Mouse (Mus musculus) frontal cortex, postnatal 25 days (tissue): ENCODE data around the gene Bicc1.
"Not testable (repeated sequence)": the region's sequence is repeated elsewhere in the genome, so short reads cannot be mapped to it uniquely, and the experiment has no call there.

Experiments used
- DNase-seq, 2 experiments: peaks; one replicate each; pipeline ENCODE4 v3.0.0; 2022; ENCODE audit warnings: low spot score in 2 of 2

The Bicc1 gene

DNA sequence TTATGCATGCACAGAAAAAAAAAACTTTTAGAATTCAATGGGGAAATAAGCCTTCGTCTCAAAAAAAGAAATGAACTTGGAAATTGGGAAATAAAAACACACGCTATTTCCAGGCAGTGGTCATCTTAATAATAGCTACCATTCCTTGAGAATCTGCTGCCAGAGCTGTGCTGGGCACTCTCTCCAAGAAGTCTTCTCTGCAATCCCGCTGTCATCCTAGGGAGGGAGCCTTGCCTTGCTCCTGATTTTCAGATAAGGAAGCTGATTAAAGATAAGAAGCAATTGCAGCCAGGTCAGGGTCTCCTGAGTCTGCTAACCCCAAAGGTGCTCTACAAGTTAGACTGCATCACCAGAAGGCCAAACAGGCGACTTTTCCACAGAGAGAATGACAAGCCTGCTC lies 161.4 kb downstream of the Bicc1 start:
- peak; percentile 20 to 25 for DNase-seq

DNA sequence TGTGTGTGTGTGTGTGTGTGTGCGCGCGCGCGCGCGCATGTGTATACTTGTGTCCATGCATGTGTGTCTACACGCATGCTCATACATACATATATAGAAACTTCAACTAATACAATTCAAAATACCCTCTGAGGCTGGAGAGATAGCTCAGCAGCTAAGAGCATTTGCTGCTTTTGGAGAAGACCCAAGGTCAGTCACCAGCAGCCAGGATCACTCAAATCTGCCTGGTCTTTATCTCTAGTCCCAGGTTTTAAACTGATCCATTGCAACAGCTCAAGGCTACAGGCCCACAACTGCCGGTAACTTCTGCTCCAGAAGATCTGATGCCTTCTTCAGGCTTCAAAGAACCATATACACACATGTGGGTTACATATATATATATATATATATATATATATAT lies 163.4 kb downstream of the Bicc1 start:
- DNase-seq: no peak

DNA sequence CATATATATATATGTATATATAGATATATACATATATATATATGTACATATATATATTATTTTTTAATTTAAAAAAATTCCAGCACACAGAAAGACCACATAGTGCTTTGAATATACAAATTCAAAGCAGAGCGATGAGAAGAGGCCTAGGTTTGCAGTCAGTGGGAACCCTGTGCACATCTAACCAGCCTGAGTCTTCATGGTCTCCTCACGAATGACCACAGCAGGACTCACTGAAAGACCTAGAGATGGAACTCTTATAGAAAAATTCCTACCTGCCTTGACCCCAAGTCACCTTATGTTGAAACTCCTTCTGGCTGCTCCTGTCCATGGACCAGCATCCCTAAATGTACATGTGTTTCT lies 165.4 kb downstream of the Bicc1 start:
- DNase-seq: no peak

DNA sequence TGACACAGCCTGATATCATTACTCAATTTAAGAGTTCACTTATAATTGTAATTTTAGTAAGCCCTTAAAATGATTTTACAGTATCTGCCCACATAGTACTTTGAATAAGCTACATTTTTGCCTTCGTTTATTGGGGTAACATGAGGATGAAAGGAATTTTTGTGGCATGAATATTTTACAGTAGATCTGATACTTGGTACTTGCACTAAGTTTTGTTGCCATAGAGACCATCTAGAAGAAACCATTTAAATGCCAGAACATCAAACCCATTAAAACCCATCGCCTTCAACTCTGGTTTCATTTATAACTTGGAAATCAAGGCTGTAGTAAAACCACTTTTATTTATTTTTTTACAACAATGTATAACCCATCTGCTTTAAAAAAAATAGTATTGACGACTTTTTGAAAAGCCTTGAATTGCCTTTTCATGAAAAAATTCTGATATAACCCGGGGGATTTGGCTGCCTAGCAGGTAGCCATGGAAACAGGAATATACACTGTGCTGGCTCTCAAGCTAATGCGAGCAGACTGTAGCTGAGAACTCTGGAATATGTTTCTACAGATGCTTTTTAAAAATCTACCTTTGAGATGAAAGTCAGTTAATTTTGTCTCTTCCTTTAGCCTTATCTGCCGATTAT lies 165.9 kb downstream of the Bicc1 start:
- no peak for DNase-seq

DNA sequence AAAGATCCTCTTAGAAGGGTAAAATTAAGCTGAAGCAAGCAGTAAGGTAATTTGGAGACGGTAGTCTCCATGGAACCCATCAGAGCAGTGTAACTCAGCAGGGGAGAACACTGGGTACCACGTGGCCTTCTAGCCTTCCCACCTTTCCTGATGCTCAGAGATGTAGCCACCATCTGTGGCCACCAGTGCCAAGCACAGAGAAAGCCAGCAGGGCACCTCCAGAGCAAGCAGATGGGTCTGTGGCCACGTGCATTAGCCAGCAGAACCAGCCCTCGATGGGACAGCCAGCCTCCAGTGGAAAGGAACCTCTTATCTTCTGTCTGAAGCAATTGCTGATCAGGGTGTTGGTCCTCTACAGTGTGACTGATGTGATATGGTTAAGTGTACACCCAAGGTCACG lies 172.1 kb downstream of the Bicc1 start:
- DNase-seq: no peak

DNA sequence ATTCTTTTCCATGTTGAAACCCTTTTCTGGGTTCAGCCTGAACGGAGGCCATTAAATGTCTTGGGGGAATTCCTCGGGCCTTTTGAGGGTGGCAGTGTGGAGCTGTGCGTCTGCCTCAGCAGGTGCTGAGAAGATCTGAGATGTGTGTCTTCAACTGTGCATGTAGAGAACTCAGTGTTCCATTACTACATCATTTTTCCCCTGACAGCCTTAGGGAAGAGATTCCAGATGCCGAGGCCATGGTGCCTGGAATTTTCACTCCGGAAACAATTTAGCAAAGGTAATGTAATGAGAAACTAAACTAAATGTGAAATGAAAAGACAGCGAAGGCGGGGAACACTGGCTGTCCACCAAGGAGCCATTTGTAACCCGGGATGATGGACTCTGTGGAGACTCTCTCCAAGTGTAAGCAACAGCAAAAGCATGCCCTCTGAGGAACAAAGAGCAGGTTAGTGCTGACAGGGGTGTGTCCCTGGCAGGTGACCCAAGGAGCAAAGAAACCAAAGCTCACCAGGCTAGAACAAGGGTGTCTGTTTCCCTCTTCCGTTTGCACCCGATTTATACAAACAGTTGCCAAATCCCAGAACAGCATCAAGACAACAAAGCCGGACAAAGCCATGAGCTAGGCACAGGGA lies 176.3 kb downstream of the Bicc1 start:
- DNase-seq: no peak

DNA sequence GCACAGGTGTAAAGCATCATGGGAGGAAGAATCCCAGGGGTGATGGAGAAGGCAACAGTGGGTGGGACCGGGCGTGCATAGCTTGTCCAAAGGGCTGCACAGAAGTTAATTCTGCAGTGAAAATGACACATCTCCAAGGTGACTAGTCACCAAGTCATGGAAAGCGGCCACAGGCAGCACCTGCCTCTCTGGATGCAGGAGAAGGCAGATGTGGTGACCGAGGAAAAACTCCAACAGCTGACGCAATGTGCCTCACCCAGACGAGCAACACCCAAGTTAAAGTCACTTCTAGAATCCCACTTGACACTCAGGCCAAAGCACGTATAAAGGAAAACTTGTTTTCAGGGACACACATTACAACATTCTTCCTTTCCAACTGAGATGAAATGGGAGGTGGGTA lies 177.3 kb downstream of the Bicc1 start:
- no peak for DNase-seq

DNA sequence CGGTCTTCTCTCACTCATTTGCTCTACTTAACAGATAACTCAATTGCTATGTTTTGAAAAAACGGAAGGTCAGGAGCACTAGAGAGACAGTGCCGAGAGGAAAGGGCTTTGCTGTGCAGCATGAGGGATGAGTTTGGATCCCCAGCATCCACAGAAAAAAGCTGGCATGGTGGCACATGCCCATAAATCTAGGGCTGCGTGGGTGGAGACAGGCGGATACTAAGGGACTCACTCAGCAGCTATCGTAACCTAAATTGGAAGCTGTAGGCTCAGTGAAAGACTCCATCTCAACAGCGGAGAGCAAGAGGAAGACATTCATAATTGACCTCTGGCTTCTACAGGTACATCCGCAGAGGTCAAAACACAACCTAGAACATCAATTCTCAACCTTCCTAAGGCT lies 179.8 kb downstream of the Bicc1 start:
- DNase-seq: no peak

DNA sequence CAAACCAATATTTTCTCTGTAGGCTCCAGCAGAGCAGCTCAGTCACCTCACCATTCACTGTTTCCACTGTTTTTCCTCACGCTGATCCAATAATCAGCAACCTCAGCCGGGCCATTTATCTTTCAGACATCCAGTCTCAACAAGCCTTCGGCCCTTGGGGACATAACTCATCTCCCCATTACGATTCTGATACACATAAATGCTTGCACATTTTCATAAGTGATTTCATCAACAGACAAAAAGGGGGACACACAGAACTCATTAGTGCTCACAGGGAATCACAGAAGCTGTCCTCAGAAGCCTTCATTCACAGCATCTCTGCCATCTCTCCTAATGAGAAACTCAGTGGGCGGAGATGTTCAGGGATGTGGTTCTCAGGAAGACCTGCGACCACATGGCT lies 182.4 kb downstream of the Bicc1 start:
- DNase-seq: no peak

DNA sequence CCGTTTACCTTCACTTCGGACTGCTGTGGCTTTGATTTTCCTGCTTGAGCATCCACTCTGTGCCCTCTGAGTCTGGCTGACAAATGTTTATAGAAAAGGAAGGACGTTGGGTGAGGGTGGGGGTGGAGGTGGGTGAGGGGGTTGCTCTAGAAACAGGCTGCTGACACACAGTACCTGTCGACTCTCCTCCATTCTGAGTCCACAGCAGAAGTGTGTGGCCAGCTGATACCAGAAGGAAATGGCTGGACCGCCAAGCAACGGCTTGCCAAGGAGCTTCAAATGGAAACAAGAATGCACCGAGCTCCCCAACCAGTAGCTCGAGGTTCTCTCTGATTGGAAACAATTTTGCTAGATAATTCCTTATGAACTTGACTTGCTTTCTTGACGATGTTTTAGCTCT lies 182.9 kb downstream of the Bicc1 start:
- DNase-seq: no peak

DNA sequence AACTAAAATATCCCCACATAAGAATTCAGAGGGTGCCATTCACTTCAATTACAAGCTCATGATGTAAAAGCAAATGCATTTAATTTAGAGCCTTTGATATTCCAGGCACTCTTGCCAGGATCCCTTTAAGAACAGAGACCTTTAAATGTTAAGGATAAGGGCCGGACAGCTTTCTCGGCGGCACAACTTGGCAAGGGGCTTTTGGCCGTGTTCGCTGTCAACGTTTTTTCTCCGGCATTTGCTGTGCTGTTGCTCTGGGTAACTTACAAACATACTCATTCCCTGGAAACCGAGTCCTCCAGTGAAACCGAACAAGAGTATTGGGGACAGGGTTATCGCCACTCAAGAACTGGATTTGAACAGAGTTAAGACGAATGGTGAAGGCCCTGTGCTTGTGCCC lies 188.3 kb downstream of the Bicc1 start:
- no peak for DNase-seq

DNA sequence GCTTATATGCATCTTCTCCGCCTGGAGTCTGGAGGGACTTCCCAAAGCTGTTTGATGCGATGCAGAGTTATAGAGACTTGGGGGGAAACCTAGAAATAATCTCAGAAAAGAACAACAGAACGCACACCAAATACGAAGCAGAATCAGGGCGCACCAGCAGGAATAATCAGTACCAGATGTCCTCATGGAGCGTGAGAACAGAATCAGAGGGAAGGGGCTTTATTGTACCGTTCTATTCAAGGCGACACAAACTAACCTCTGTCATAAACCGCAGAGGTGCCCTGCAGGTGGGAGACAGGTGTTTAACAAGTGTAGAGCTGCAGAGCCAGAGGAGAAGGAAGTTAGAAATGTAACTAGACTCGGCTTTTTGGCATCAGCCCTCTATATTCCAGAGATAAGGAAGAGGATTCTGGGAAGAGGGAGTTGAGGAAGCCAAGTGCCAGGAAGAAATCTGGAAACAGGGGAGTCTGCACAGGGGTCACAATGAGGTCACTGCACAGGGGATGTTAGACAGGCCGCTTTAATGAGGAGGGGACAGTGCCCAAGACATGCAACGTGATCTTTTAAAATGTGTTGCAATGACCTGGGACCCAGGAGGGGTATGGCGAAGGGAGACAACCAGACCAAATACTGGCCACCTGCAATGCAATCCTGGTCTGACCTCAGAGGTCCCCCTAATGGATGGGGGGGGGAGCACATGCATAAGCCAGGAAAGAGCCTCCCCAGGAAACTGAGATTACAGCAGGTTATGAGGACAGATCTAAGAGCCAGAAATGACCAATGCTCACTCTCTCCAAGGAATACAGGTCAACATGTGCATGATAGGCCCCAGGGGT lies 190.4 kb downstream of the Bicc1 start:
- no peak for DNase-seq

DNA sequence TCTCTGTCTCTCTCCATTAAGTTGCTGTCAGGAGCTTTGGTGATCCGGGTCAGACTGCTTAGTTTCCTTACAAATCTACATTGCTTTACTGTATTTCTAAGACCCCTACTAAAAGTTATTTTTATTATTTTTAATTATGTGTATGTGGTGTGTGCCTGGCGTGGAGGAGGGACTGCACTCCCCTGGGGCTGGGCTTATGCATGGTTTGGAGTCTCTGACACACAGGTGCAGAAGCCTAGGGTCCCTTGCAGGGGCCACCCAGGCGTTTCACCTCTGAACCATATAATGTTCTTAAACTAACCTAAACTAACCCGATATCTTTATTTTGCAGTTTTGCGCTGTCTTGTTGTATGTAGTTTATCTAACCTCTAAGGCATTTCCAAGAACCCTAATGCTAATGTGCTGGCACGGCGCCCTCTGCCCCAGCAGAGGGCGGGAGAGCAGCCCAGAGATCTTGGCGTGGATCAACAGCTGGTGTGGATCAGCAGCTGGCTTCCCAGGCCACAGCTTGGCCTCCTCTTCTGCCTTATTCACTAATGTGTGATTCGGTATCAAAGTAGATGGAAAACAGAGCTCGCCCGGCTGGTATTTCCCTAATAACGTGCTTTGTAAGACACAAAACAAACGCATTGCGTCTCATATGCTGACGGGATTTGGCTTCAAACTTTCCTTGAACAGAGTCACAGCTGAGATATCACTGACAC lies 192.7 kb downstream of the Bicc1 start:
- no peak for DNase-seq

DNA sequence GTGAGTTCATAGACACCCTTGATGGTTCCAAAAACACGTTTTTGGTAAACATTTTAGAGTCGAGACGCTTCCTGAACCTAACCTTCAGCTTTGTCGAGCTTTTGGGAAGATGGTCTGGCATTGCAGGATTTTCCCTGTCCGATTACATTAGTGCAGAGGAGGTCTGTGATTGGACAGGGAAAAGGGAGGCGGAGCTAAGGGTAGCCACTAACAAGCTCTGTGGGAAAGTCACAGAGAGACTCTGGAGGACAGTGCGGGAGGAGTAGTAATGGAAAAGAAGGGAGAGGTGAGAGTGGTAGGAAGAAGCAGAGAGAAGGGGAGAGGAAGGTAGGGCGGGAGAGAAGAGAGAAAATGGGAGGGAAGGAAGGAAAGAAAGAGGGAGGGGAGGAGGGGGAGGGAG lies 194.8 kb downstream of the Bicc1 start:
- no peak for DNase-seq

DNA sequence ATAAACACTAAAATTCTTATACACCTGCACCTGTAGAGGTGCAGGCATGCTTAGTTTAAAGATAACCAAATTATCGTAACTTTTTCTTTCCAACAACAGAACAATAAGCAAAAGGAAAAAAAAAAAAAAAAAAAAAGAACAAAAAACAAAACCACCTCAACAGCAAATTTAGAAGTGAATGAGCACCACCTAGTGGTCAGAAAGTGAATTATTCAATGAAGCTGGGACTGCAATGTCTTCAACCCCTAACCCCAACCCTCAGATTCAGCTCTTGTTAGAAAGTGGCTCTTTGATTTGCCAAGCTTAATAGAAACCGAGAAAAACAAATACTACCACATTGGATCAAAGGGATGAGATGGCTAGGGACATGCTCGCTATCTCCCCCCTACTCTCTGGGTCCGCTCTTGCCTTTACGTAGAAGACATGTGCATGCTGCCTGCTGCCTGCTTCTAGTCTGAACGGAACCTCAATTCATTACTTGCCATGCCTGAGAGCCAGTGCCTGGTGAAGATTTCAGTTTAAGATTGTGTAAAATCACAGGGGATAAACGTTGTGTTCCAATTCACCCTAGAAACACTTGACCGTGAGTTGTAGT lies 195.8 kb downstream of the Bicc1 start:
- no peak for DNase-seq

DNA sequence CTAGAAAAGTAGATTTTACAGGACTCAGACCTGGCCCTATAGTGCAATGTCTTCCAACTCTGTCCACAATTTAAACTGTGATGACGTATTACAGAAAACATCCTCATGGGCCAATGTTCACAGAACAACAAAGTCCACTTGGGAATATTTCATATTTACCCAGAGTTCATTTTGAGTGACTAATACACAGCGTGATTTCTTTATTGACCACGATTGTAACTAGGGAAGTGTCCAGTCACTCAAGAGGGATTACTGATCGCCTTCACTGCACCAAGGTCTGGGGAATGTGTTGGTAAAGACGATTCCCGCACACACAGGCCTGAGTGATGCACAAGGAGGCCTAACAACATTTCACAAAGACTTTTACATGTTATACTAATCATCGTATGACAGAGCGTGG lies 197.9 kb downstream of the Bicc1 start:
- no peak for DNase-seq

DNA sequence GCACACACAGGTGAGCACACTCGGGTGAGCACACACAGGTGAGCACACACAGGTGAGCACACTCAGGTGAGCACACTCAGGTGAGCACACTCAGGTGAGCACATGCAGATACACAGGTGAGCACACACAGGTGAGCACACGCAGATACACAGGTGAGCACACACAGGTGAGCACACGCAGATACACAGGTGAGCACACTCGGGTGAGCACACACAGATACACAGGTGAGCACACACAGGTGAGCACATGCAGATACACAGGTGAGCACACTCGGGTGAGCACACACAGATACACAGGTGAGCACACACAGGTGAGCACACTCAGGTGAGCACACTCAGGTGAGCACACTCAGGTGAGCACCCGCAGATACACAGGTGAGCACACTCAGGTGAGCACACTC lies 199.1 kb downstream of the Bicc1 start:
- DNase-seq: not testable (repeated sequence)

DNA sequence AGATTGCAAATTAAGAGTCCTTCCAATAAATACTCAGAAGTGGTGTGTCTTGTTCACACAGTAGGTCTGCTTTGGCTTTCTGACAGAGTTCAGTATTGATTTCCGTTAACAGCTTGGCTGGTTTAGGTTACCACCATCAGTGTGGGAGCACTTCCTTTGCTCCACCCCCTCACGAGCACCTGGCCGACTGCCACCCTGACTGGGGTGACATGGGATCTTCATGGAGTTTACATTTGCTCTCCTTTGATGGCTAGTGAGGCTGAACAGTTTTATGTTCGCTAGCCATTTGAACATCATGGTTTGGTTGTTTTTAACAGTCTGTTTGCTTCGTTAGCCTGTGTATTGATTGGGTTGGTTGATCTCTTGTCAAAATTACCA lies 206.7 kb downstream of the Bicc1 start:
- no peak for DNase-seq

DNA sequence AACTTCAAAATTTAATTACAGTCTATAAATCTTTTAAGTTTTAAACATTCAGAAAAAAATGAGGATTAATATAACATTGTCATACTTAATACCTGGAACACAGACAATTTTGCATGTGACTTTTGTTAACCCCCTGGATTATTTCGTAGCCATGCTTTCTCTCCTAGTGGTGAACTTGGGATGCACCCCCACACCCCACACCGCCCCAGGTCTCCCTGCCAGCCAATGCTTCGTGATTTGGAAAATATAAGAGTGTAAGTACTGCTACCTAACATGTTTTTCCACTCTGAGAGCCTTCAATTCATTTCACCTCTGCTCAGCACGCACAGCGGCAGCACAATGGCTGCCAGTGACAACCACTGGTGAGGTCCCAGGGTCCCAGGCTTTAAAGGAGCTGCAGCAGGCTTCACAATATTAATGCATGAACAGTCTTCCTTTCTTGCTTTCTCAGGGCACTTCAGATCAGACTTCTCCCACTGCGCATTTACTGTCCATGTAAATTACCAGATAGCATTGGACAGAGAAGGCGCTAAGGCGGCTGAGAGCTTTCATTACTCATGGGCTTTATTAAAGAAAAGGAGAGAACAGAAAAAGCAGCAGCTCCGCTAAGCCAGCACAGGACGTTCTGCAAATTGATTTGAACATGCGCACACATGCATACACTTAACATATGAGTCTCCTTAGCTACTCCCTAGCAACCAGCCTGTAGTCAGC lies 207.3 kb downstream of the Bicc1 start:
- no peak for DNase-seq

DNA sequence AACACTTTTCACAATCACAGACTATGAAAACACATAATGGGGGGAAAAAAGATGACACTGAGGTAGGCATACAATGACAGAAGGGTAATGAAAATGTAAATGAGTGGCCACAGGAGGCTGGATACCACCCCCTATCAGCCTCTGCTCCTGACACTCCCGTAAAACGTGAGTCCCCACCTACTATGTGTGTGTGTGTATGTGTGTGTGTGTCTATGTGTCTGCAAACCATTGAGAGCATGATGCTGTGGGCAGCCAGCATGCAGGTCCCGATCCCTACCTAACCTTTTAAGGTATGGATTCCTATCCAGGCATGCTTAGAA lies 209.4 kb downstream of the Bicc1 start:
- no peak for DNase-seq

DNA sequence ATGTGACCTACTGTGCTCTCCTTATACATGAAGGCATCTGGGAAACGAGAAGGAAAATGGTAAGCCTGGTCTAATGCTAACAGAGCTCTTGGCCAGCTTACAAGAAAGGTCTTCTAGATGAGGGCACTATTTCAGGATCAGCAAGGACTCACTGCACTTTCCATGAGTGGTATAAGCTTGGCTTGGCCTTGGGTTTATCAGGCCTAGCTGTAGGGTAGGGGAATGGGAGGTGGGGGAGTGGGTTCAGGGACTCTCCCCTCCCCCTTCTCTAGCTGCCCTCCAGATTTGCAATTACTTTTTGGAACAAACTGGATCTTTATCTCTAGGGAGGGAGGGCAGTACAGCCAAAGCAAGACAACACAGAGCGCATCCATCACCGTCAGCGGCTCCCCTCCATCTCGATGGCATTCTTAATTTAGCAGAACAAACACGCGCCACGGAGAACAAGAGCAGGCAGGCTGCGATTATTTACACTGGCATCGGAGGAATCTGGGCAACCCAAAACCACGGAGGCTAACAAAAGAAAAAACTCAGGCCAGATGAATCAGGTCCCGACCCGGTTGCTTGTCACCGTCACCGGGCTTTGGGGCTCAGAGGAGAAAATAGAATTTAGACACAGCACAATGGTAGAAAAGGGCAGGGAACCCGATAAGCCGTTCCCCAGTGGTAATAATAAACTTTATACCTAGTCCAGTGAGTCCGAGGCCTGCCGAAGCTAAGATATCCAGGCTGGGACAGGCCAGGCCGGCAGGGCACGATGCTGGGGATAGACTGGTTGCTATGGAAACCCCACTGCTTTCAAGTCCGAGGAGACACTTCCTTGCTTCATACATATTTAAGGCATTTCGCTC lies 210.0 kb downstream of the Bicc1 start:
- peak in 1 of 2 experiments; percentile 11 for DNase-seq
